Mouse (Mus musculus) heart, postnatal 0 days (tissue): ENCODE measurements around the gene Ube2d2b.

Experiments used
- CTCF ChIP-seq: IDR thresholded peaks from 2 replicates; pipeline ENCODE4 v1.5.1; 2016; ENCODE audit warnings: antibody characterized with exemption, control low read depth, low read depth
- EP300 ChIP-seq: IDR thresholded peaks from 2 replicates; pipeline ENCODE4 v1.6.1; 2016; ENCODE audit warnings: antibody characterized with exemption, low read depth

DNA sequence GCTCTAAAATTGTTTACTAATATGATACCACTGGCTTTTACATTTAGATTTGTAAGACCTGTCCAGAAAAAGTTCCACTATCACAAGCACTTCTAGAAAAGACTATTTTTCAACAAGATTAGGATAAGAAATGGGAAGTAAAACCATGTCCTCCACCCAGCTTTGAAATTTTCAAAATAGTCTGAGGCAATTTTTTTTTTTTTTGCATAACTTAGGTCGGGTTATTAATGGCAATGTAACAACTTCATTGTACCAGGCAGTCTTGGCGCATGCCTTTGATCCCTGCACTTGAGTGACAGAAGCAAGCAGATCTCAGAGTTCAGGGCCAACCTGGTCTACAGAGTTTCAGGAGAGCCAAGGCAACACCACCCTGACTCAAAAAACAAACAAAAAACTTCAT is 39.8 kb downstream of the Ube2d2b start:
- TF ChIP-seq CTCF (no peak), EP300 (no peak)
